8 mouse cellular contexts compared by ENCODE assay signal in the genomic region with DNA sequence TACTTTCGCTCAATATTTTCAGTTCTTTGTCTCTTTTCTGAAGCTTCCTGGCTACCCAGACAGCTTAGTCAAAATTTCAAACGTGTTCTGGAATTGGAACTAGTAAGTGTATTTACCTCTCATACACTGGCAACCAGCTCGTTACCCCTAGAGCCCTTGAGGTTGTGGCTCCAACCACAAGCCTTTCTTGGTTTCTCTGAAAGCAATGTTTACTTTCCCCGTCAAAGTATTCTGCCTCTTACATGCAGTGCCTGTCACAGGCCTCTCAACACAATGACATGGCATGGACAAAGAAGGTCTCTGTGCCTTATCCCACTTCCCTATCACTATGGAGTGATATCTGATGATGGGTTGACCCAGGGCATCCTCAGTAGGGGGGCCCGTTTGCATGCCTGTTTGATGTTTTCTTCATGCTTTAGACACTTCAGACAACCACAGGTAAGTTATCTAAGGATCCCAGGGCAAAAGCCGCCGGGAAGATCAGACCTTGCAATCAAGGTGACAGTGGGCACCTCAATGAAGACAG. TPM values are rescaled to one million over a fixed set of nuclear protein-coding genes. Genes with fewer than 3 reads are reported as not detected.
DNase-seq lines count a peak whose midpoint lies in the region; ATAC-seq and TF ChIP-seq lines count a peak whose summit lies in the region.

No protein-coding gene starts in this region.

- H3K9me3 ChIP-seq in hindbrain, embryonic 10.5 days = no peaks in the 10 kb centered on the region

- ATAC-seq in activated CD4-positive, CD25-positive, alpha-beta regulatory T cell, adult 4 months = peak; percentile 22

- peak overlapping the region; percentile 65; the same call in 1 of the 2 replicates for H3K4me3 ChIP-seq in kidney, adult 2 months (ENCODE audit: insufficient read depth, low read depth, low read length)
- H3K4me3 ChIP-seq in hindbrain, embryonic 10.5 days = peak overlapping the region; percentile 73

- no peak for DNase-seq in kidney, adult 2 months
- no peak for DNase-seq in kidney, postnatal 36 days
- no peak for DNase-seq in hindbrain, embryonic 10.5 days (ENCODE audit: low spot score)
- peak; percentile 9 for DNase-seq in lung, postnatal 14 days
- no peak for DNase-seq in ovary, postnatal 14 days (ENCODE audit: low spot score)
- DNase-seq in thymus, postnatal 10 days (ENCODE audit: low spot score in 2 of 2) = no peak
- no peak for DNase-seq in adrenal gland, postnatal 4 days (ENCODE audit: low spot score in 2 of 2)

- no peak for TF ChIP-seq CTCF in kidney, adult 2 months (conservative IDR thresholded peaks at IDR 0.05; ENCODE audit: insufficient read depth, insufficient read length, low read depth, low read length)

- 58% methylated on average over 7 of the region's 7 CpGs for WGBS in kidney, adult 2 months
- 49% methylated on average over 7 of the region's 7 CpGs for WGBS in hindbrain, embryonic 10.5 days

- no peaks in the 10 kb centered on the region for H3K36me3 ChIP-seq in kidney, adult 2 months (ENCODE audit: control insufficient read depth, insufficient read depth, low read length)
- H3K36me3 ChIP-seq in hindbrain, embryonic 10.5 days = no peaks in the 10 kb centered on the region

- no peaks in the 10 kb centered on the region for H3K27me3 ChIP-seq in kidney, adult 2 months (replicated peaks; ENCODE audit: control insufficient read depth, insufficient read depth, low read length)
- no peaks in the 10 kb centered on the region for H3K27me3 ChIP-seq in hindbrain, embryonic 10.5 days (ENCODE audit: insufficient read depth, poor library complexity, severe bottlenecking)

- H3K4me1 ChIP-seq in kidney, adult 2 months (ENCODE audit: control insufficient read depth, insufficient read depth, low read length) = no peaks in the 10 kb centered on the region
- peaks cover 13% of the 10 kb centered on the region for H3K4me1 ChIP-seq in hindbrain, embryonic 10.5 days (replicated peaks)

- no peak for TF ChIP-seq POLR2A in kidney, adult 2 months (IDR thresholded peaks at IDR 0.05; ENCODE audit: low read depth, low read length)

- no peak overlapping the region for H3K27ac ChIP-seq in kidney, adult 2 months (ENCODE audit: insufficient read depth, low read depth, low read length)
- H3K27ac ChIP-seq in hindbrain, embryonic 10.5 days = peak overlapping the region; percentile 91

RNA-seq across cellular contexts. Expression of a gene that starts 1.2 kb away (rescaled TPM):
- 3.6 and 4.5 TPM in 2 replicates for polyA plus RNA-seq in kidney, adult 2 months (2012; rRNA removed)
- under 1 TPM in 1 of 2 experiments, not detected in 1; 0.54 TPM for polyA plus RNA-seq in activated CD4-positive, CD25-positive, alpha-beta regulatory T cell, adult 4 months (2017; shearing (Covaris generic))
- polyA plus RNA-seq in hindbrain, embryonic 10.5 days (2016; fragmentation: Nextera tagmentation; extraction: Ambion mirVana) = 7.2 and 9.2 TPM in 2 replicates
- 1 to 10 TPM; 9.3 to 9.5 TPM for total RNA-seq in adrenal gland, postnatal 4 days (2021)

RNA-seq across cellular contexts. Expression of a gene that starts 31.5 kb away (rescaled TPM):
- polyA plus RNA-seq in kidney, adult 2 months (2012; rRNA removed) = 16.1 and 19.0 TPM in 2 replicates
- 10 to 100 TPM; 19.4 to 25.6 TPM for polyA plus RNA-seq in activated CD4-positive, CD25-positive, alpha-beta regulatory T cell, adult 4 months (2017; shearing (Covaris generic))
- polyA plus RNA-seq in hindbrain, embryonic 10.5 days (2016; fragmentation: Nextera tagmentation; extraction: Ambion mirVana) = 20.6 and 23.8 TPM in 2 replicates
- 10 to 100 TPM; 45.0 to 49.7 TPM for total RNA-seq in adrenal gland, postnatal 4 days (2021)

RNA-seq across cellular contexts. Expression of a gene that starts 56.2 kb away (rescaled TPM):
- 7.7 and 10.3 TPM in 2 replicates for polyA plus RNA-seq in kidney, adult 2 months (2012; rRNA removed)
- polyA plus RNA-seq in activated CD4-positive, CD25-positive, alpha-beta regulatory T cell, adult 4 months (2017; shearing (Covaris generic)) = 10 to 100 TPM; 21.6 to 21.8 TPM
- polyA plus RNA-seq in hindbrain, embryonic 10.5 days (2016; fragmentation: Nextera tagmentation; extraction: Ambion mirVana) = 34.7 and 39.3 TPM in 2 replicates
- total RNA-seq in adrenal gland, postnatal 4 days (2021) = 10 to 100 TPM; 52.9 to 54.2 TPM
